Mouse (Mus musculus) heart, adult 8-10 months (tissue): ENCODE measurements around the gene Osbpl6. TPM values are rescaled to one million over a fixed set of nuclear protein-coding genes. Genes with fewer than 3 reads are reported as not detected.
A peak's percentile ranks its signal among the peaks of the same experiment; 100 is the strongest.
"Not testable (repeated sequence)": the region's sequence is repeated elsewhere in the genome, so short reads cannot be mapped to it uniquely, and the experiment has no call there.

ENCODE experiments used
- DNase-seq: peaks from one replicate; pipeline ENCODE4 v3.0.0; 2022; ENCODE audit warnings: low spot score
- total RNA-seq, 4 experiments: library from RNA; stranded (reverse); gene quantifications; 2 replicates each; pipeline ENCODE4 v1.2.4; 2022

The Osbpl6 gene
- total RNA-seq, 4 experiments from 2014 or later = 12.5 to 19.0 (median 17.0) TPM

DNA sequence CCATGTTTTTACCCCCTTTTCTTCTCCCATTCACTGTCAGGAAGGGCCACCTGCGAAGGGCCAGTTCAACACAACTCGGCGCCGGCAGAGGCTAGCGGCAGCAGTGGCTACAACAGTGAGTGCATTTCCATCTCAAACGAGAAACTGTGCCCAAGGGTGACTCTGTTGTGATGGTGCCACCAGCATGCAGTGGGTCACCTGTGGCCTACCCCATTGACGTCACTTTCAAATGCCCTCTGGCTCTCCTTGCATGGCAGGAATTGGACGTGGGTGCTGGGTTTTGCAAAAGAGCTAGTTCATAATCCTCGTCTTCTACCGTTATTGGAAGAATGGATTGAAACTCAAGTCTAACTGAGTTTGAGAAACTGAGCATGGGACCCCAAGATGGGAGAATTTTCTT is 153.8 kb downstream of the Osbpl6 start:
- no peak for DNase-seq

DNA sequence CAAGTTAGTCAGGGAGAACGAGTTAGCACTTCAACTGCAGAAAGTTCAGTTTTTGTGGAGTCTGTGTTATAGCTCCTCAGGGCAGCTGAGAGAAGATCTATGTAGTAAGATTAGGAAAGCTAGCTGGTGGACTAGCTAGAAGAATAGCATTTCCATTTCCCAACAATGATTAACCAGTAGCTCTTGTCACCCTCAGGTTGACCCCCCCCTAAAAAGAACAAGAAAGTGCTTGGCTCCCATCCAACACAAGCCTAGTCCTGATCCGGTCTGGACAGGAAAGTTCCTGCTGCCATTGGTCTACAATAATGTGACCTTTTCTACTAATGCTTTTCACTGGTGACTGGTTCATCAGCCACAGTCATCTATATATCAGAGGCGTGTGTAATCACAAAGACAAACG is 157.6 kb downstream of the Osbpl6 start:
- DNase-seq = no peak

DNA sequence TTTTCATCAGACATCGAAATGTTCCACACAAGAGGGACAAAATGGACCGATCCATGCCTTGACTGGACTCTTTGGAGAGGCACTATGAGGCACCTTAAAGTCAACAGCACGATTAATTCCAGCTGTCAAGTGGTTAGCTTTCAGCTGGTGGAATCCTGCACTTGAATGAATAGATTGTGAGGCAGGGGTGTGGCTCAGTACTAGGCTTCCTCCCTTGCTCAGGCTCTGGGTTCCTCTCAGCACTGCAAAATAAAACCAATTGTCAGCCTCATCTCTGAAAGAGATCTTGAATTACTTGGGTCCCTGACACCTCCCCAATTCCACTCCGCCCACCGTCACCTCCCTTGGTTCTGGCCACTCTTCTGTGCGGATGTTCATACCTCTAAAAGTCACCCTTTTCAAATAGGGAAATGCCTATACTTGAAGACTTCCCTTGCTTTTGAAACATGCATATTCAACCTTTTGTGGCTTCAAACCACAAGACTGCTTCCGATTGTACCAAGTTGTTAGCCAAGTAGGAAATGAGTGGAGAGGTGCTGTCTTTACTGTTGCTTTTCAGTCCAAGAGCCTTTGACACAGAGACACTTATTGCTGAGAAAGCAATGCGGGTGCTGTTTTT is 160.7 kb downstream of the Osbpl6 start:
- no peak for DNase-seq

DNA sequence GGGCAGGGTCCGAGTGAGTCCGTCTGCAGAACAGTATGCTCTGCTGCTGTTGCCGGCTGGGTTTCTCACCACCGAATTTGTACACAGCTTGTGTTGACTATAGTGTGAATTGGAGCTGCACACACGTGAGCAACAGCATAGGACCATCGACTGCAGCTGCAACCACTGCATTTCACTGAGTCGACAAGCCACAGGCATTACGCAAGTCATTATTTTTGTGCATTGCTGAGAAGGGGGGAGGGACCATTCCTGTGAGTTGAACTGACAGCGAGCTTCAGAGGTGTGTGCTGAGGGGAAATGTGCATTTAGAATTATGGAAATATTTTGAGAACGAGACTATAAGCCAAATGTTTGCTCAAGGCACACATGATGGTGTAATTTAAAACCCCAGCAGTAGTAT is 165.2 kb downstream of the Osbpl6 start:
- no peak for DNase-seq

DNA sequence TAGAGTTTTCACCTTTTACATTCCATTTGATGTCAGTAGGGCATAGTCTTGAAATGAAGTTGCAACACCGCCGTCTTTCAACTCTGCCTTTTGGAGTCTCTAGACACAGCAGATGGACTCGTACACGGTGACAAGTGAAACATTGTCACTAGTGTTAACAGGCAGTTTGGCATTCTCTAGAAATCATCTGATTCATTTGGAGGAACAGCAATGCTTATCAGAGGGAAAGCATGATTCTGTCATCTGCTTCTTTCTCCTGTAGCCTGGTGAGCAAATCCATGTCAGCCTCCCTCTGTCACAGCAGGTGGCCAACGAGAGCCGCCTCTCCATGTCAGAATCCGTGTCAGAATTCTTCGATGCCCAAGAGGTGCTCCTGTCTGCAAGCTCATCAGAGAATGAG is 172.6 kb downstream of the Osbpl6 start:
- no peak for DNase-seq

DNA sequence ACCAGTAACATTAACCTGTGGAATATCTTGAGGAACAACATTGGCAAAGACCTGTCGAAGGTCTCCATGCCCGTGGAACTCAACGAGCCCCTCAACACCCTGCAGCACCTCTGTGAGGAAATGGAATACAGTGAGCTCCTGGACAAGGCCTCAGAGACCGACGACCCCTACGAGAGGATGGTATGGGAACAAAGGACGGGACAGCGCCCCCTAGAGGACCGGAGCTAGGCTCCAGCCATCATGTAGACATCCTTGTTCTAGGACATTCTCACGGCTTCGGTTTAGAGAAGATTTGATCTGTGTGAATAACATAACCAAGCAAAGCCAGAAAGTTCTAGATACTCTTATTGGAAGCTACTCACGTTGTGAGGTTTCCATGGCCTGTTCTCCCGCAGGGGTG is 178.8 kb downstream of the Osbpl6 start:
- no peak for DNase-seq

DNA sequence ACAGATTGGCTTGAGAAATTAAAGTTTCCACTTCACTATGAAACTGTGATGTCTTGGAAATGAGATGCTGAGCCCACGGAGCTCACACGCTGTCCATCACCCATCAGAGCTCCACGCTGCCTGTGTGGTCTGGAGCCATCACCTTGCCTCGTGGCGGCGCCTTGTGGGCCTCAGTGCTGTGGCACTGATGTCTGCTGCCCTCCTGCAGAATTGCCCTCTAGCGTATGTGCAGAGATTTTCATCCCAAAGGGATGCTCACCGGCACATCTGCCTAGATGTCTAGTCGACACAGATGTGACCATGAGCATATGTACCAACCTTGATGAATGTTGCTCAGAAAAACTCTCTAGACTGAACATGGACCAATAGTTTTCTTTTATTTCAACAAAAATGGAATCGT is 180.6 kb downstream of the Osbpl6 start:
- DNase-seq = no peak

DNA sequence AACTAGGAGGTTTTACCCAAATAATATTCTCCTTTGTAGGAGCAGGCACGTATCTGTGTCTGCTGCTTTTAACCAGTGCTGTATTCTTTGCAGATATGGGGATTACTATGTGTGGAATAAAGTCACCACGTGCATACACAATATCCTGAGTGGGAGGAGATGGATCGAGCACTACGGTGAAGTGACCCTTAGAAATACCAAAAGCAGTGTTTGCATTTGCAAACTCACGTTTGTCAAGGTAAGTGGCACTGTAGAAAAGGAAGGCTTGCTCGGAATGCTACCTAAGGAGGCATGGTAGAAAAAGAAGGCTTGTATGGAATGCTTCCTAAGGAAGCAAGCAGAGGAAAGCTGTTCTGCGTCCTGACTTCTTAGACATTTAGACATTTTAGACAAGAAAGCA is 183.9 kb downstream of the Osbpl6 start:
- no peak for DNase-seq

DNA sequence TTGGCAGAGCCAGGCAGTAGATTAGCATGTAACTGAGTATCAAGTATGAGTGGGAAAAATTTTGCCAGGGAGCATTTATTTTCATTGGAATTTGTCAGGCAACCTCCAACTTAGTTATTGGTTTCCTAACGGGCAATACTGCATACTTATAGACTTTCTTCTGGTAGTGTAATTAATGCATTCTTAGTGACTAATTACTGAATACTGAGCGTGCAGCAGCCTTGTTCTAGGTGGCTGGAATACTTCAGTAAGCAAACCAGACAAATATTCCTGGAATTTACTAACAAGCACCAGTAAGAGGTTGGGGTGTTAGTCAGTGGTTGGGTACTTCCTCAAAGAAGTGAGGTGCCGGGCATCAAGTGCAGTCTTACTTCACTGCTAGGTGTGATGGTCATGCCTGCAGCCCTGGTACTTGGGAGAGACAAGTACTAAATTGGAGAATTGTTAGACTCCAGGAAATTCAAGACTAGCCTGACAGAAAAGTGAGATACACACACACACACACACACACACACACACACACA is 186.2 kb downstream of the Osbpl6 start:
- DNase-seq = no peak

DNA sequence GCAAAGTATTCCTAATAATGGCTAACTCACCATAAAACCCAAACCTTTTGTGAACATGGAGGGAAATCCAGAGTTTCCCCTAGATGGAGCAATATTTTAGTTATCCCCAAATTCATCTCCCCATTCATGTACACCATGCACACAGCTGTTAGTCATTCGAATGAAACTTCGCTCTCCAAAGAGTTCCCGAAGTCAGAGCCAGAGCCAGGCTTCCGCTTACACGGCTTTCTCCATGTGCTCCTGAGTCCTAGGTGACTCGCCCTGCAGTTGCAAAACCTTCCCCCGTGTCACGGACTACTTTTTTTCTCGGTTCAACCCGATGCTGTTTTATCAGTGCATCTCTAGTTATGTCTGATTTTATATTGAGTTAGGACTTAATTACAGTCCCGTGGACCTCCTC is 191.2 kb downstream of the Osbpl6 start:
- DNase-seq = no peak

DNA sequence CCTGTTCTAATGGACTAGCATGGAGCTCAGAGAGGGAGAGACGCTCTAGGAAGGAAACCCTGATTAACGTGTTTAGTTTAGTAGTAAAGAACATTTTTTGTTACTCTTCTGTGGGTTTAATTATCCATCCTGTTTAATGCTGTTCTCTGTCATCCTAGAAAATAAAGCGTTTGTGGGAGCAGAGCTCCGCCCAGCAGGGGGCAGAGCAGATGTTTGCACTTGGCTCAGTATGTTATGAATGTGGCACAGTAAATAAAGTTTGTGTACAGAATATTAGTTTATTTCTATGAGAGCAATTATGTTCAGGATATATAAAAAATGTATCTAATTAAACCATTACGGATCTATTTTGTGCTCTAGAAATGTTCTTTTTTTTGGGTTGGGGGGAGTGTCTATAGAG is 192.9 kb downstream of the Osbpl6 start:
- DNase-seq = no peak

DNA sequence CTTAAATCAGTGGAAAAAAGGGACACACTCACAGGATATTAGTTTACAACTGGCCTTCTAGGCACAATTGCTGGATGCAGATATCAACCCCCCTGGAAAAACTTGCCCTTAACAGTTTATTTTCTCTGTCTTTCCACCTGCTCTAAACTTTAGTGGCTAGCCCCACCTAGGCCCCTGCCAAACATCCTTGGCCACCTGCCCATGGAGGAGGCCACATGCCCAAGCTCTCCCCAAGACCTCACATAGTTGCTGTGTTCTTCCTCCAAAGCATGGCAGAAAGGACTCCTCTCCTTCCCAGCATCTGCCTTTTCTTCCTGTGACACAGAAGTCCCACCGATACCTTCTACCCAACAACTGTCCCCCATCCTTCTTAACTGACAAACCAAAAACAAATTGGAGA is 195.9 kb downstream of the Osbpl6 start:
- DNase-seq = no peak

DNA sequence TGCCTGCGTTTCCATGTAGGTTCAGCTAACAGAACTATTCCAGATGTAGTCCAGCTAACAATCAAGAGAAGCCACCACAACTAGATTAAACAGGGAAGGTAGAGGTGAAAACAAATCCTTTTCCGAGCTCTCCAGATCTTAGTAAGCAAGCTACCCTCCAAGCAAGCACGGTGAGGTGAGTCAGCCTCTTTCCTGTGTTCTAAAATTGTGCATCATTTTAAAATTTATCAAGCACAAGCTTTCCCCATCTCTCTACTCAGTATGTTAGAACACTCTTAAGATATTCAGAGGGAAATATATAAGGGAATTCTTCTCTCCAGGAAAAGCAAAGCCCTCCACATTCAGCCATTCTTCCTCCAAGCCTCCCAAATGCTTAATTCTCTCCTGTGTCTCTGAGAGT is 200.4 kb downstream of the Osbpl6 start:
- no peak for DNase-seq

DNA sequence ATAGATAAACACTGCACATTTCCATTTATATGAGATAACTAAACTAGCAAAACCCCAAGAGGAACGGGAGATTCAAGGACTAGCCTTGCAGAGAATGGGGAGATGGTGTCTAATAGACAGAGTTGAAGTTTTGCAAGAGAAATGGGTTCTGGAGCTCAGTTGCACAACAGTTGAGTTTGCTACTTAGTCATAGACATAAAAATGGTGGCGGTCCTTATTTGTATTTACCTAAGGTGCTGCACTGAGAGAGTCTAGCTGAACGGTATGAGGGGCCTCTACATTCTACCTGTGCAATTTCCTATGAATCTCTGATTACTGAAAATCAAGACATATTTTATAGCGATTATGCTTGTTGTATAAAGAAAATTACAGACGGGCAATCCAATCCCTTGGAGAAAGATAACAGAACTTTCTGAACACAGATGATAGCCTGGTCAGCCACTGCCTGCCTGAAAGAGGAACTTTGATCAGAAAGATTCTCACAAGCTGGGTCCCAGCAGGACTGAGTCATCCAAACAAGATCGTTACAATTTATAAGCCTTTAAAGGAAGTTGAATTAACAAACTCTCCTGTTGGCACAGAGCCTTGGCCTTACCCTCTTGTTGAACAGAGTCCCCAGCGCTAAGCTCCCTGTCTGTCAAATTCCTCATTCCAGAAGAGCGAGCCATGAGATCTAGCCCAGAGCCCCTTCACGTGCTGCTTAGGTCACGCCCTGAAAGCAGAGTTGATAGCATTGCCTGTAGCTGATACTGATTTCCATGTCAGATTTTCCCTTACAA is 204.2 kb downstream of the Osbpl6 start:
- DNase-seq = no peak

DNA sequence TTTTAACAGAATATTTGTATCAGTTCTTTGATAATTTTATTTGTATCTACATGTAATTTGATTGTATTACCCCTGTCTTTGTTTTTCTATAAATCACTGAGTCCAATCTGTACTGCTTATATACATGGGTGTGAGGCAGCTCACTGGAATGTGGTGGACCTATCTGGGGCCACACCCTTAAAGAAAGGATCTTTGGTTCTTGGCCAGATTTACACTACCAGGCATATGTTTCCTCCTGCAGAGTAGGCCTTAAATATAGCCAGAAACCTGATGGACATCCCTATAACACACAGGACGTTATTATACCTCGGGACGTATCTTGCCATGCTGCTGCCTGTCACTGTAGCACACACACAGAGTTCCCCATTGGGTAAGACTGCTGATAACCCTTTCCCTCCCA is 205.7 kb downstream of the Osbpl6 start:
- DNase-seq = no peak

DNA sequence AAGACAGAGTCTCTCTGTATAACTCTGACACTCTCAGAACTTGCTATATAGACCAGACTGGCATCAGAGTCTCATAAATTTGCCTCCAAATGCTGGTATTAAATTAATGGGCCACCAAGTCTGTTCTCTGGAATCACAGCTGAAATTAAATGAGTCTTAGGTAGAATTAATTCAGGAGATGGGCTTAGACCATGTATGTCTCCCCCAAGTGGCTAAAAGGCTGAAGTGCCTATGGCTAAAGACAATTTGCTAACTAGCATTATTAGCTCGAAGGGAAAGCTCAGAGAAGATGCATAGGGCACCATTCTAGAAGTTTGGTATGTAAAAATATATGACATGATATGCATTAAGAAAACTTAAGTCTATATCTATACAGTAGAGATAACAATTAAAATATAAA is 211.8 kb downstream of the Osbpl6 start:
- DNase-seq = peak; percentile 13

DNA sequence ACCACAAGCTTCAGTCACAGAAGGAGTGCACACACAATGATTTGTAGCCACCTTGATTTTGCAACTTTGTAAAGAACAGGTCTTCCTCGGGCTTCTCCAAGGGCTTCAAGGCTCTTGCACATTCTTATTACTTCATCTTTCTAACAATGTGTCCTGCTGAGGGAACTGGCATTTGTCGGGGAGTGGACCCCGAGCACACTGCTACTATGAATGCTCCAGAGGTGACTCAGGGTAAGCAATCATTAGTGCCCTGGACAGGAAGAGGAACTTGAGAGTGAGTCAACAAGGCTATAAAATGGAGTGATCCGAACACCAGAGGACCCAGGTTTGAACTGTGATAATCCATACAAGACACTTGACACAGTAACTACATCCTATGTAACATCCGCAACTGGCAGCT is 213.9 kb downstream of the Osbpl6 start:
- no peak for DNase-seq

DNA sequence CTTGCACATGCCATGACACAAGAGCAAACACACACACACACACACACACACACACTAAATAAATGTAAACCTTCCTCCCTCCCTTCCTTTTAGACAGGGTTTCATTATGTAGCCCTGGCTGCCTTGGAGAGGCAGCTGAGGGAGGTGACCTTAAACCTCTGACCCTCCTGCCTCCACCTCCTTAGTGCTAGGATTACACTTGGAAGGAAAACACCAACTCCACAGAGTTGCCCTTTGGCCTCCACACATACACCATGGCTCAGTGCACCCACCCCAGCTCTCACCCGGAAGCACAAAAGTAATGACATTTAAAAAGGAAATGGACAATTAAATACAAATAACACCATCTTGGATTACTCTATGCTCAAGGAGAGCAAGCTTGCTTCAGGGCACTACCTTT is 215.4 kb downstream of the Osbpl6 start:
- no peak for DNase-seq

DNA sequence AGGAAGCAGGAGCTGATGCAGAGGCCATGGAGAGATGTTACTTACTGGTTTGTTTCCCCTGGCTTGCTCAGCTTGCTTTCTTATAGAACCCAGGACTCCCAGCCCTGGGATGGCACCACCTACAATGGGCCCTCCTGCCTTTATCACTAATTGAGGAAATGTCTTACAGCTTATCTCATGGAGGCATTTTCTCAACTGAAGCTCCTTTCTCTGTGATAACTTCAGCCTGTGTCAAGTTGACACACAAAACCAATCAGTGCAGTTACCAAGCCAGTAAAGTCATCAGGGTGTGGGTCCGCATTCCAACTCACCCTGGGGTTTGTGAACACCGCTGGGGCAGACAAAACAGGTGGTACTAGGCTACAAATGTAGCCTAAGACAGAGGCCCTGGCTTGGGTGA is 216.0 kb downstream of the Osbpl6 start:
- not testable (repeated sequence) for DNase-seq

DNA sequence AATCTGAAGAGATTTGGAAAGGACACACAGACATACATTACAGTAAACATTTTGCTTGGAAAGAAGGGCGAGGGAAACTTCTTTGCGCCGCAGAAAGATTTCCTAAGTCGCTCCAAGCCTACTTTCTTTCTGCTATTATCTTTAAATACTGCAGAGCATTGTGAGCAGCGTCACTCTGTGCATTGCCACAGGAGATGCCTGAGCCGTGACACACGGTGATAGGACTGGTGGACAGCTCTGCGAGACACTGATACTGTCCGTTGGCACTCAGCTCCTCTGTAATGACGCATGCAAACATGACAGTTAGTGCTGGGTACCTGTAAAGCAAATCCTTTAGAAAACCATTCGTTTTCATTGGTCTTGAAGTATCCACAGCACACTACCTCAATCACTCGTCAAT is 224.0 kb downstream of the Osbpl6 start:
- no peak for DNase-seq

DNA sequence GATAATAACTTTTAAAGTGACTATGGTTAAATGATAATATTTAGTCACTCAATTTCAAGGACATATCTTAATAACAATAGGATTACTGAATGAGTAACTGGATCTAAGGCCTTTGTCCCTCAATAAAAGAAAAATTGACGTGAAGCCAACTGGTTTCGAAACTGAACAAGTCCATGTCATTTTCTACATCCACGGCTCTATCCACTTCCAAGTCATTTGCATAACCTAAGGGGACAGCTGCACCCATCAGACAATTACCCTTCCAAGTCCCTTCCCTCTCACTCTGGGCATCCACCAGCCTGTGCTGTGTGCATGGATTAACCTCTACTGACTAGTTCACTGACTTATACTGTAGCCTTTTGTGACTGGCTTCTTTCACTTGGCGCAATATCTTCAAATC is 225.3 kb downstream of the Osbpl6 start:
- no peak for DNase-seq

DNA sequence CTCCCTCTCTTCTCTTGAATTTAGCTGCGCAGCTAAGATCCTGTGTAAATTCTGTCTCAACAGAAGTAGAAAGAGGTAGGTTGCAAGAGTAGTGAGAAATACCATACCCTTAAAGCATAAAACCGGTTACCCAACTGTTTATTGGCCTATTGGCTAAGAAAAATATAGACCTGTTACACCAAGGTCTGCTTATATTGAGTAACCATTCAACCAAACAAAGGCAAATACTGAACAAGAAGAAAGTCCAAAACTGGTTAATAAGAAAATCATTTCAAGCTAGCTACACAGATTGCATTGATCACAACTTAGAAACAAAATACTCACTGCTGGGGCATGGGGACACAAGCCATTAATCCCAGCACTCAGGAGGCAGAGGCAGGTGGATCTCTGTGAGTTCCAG is 233.3 kb downstream of the Osbpl6 start:
- no peak for DNase-seq

DNA sequence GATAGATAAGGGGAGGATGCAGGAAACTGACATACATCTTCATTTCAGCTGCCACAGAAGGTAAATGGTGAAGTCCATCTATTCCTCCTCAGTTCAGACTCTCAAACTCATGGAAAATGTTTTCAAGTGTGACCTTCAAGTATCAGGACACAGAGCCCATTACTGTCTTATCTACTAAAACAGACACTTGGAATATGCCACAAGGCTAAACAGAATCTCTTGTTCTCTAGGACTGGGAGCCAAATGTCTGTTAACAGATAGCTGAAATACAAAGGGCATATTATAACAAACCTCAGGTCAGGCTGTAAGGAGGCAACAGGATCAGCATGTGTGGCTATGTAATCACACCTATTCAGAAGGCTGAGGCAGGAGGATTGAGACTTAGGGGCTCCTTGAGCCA is 237.5 kb downstream of the Osbpl6 start:
- no peak for DNase-seq
